Mouse (Mus musculus): ENCODE measurements around the gene Gramd1b.

DNA sequence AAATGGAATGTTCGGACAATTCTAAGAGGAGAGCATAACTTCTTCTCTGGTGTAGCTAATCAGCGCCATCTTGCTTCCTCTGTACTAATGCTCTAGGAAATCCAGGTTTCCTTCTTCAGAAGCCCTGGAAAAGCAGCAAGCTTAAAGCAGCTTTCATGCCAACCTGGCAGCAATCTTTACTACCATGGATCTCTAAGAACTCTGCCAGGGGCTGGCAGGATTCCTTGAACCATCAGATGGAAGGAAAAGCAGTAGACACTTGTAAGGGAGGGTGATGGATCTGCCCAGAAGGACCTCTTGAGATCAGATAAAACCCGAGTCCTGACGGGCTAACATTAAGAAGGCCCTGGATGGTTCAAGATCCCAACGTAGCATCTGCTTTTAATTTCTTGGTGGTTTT lies 234.9 kb downstream of the Gramd1b start:
- TF ChIP-seq CTCF (IDR thresholded peaks at IDR 0.05; ENCODE audit: borderline replicate concordance, extremely low read depth, insufficient read depth, insufficient read length) (no peak), POLR2A (IDR thresholded peaks at IDR 0.05; ENCODE audit: borderline replicate concordance, extremely low read depth, insufficient read depth, insufficient read length, poor library complexity, severe bottlenecking) (no peak)

All from brain, embryonic 14.5 days (tissue).